In the genomic region with DNA sequence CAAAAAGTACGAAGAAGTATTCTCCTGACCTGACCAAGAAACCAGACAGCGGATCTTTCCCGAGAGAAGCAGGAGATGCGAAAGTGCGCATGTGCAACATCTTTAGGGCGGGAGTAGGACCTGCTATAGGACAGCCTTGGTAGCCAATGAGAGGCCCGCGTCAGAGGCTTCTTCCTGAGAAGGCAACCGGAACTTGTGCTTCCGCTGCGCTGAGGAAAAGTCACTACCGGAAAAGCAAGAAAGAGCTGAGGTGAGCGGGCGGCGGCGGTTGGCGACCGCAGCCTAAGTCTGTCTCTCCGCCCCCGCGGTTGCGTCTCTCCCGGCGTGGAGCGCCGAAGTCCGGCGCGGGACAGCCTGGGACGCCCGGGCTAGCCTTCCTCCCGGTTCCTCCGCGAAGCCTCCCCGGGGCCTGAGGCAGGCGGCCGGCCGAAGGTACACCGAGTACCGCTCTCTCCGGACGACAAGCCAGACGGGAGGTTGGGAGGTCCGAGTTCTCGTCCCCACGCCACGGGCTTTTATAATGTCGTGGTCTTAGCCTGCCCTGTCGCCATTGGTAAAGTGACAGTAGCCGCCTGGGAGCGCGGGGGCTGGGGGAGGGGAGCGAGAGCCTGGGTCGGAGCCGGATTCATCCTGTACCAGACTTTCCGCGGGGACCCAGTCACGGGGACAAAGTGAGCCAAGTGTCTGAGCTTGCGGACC, we compare ENCODE assay signal across 8 mouse cellular contexts. TPM values are rescaled to one million over a fixed set of nuclear protein-coding genes. Genes with fewer than 3 reads are reported as not detected.
DNase-seq lines count a peak whose midpoint lies in the region; ATAC-seq lines count a peak whose summit lies in the region.

TSS of gene Med7 (plus strand) at position 166 of the 699 bp plus-strand sequence.

- H3K36me3 ChIP-seq in heart, embryonic 10.5 days: peaks cover 19% of the 10 kb centered on the region
- H3K36me3 ChIP-seq in kidney, embryonic 15.5 days: peaks cover 28% of the 10 kb centered on the region

- no peaks in the 10 kb centered on the region for H3K27me3 ChIP-seq in heart, embryonic 10.5 days (ENCODE audit: insufficient read depth, poor library complexity, severe bottlenecking)
- no peaks in the 10 kb centered on the region for H3K27me3 ChIP-seq in kidney, embryonic 15.5 days

- no peaks in the 10 kb centered on the region for H3K4me1 ChIP-seq in heart, embryonic 10.5 days
- peaks cover 4% of the 10 kb centered on the region; the same call in 1 of the 2 replicates for H3K4me1 ChIP-seq in kidney, embryonic 15.5 days

- peak; percentile 93 for ATAC-seq in erythroblast, adult 5-6 weeks (replicated peaks; ENCODE audit: low FRiP score, poor library complexity, severe bottlenecking)
- peak; percentile 99 for ATAC-seq in kidney, embryonic 15.5 days (replicated peaks; ENCODE audit: low FRiP score)
- ATAC-seq in monocyte, adult 5-6 weeks (replicated peaks; ENCODE audit: insufficient number of reproducible peaks, low FRiP score, low TSS enrichment, poor library complexity, severe bottlenecking): peak; percentile 96

- WGBS in heart, embryonic 10.5 days: under 1% methylated on average over 58 of the region's 59 CpGs
- WGBS in kidney, embryonic 15.5 days: under 1% methylated on average over 59 of the region's 59 CpGs

- peak within 1 kb of the TSS; percentile 70 for H3K4me2 ChIP-seq in kidney, embryonic 15.5 days

- peak within 1 kb of the TSS; percentile 99 for H3K27ac ChIP-seq in heart, embryonic 10.5 days
- peak within 1 kb of the TSS; percentile 96 for H3K27ac ChIP-seq in kidney, embryonic 15.5 days

- peak; percentile 87 to 88 for DNase-seq in B cell, adult 2 months
- peak; percentile 100 for DNase-seq in brain, adult 2 months (ENCODE audit: low read depth, low spot score)
- DNase-seq in heart, embryonic 10.5 days (ENCODE audit: low spot score): peak; percentile 99
- peak; percentile 97 for DNase-seq in liver
- DNase-seq in spleen, postnatal 4 days (ENCODE audit: low spot score in 2 of 2): peak; percentile 92 to 94

- H3K9ac ChIP-seq in kidney, embryonic 15.5 days: peak within 1 kb of the TSS; percentile 93

- no peaks in the 10 kb centered on the region for H3K9me3 ChIP-seq in heart, embryonic 10.5 days
- no peaks in the 10 kb centered on the region for H3K9me3 ChIP-seq in kidney, embryonic 15.5 days (replicated peaks)

- H3K4me3 ChIP-seq in heart, embryonic 10.5 days: peak within 1 kb of the TSS; percentile 98
- peak within 1 kb of the TSS; percentile 99 for H3K4me3 ChIP-seq in kidney, embryonic 15.5 days (replicated peaks)

RNA-seq across cellular contexts. Expression of gene Med7, which starts in this region (rescaled TPM):
- total RNA-seq in erythroblast, adult 5-6 weeks (2015; ENCODE audit: low replicate concordance): 62.1 and 110 TPM in 2 replicates
- total RNA-seq in erythroblast, adult 5-6 weeks (2017; ENCODE audit: low replicate concordance): 35.3 and 40.0 TPM in 2 replicates
- polyA plus RNA-seq in heart, embryonic 10.5 days (2016; fragmentation: Nextera tagmentation; extraction: Ambion mirVana): 67.5 and 79.6 TPM in 2 replicates
- polyA plus RNA-seq in kidney, embryonic 15.5 days (2015; fragmentation: Nextera tagmentation; extraction: Ambion mirVana): 80.5 and 81.3 TPM in 2 replicates
- 43.8 to 58.3 TPM (median 56.8 TPM) in 3 replicates for total RNA-seq in monocyte, adult 5-6 weeks (2017)

Comparison
In these comparisons a context has a peak if more than half of its experiments do, and no peak if none do; other contexts are left out.
1. Peak in every context shown above with its lines: DNase-seq, ATAC-seq, H3K4me3 ChIP-seq and H3K27ac ChIP-seq.